Mouse (Mus musculus) frontal cortex, postnatal 25 days (tissue): Measurements from ENCODE around the gene Fig4.

Experiments
- DNase-seq, 2 experiments: peaks; one replicate each; pipeline ENCODE4 v3.0.0; 2022; ENCODE audit warnings: low spot score in 2 of 2

The Fig4 gene

GRCm38 (mm10) chr10:41302689-41303431 is at the start of gene Fig4:
Gene Fig4, minus strand, starts transcription at chr10:41303260.
- peak; percentile 50 to 73 for DNase-seq

- no peak for DNase-seq
These were observed 38.3 kb upstream of the Fig4 start for GRCm38 (mm10) chr10:41341346-41341745.

GRCm38 (mm10) chr10:41332533-41333043 is 29.5 kb upstream of the Fig4 start:
- no peak for DNase-seq

- no peak for DNase-seq
These were observed 12.8 kb upstream of the Fig4 start for GRCm38 (mm10) chr10:41315866-41316265.

GRCm38 (mm10) chr10:41308205-41308604 is 5.1 kb upstream of the Fig4 start:
- no peak for DNase-seq

- no peak for DNase-seq
These were observed 1.9 kb upstream of the Fig4 start for GRCm38 (mm10) chr10:41304961-41305455.

GRCm38 (mm10) chr10:41303639-41304444 is 782 bp upstream of the Fig4 start, which contains the start of gene Ak9:
Gene Ak9, plus strand, starts transcription at chr10:41303980.
- DNase-seq: peak; percentile 59 to 71

GRCm38 (mm10) chr10:41300161-41300560 is 2.9 kb downstream of the Fig4 start:
- DNase-seq: no peak

GRCm38 (mm10) chr10:41295145-41295544 is 7.9 kb downstream of the Fig4 start:
- DNase-seq: no peak

GRCm38 (mm10) chr10:41294734-41295133 is 8.3 kb downstream of the Fig4 start:
- DNase-seq: no peak

GRCm38 (mm10) chr10:41293019-41293418 is 10.0 kb downstream of the Fig4 start:
- no peak for DNase-seq

- DNase-seq: no peak
These were observed 12.0 kb downstream of the Fig4 start for GRCm38 (mm10) chr10:41291021-41291420.

- DNase-seq: peak; percentile 83 to 85
These were observed 14.2 kb downstream of the Fig4 start for GRCm38 (mm10) chr10:41288771-41289415.

GRCm38 (mm10) chr10:41288074-41288473 is 15.0 kb downstream of the Fig4 start:
- no peak for DNase-seq

- DNase-seq: no peak
These were observed 15.4 kb downstream of the Fig4 start for GRCm38 (mm10) chr10:41287618-41288017.

GRCm38 (mm10) chr10:41282086-41282485 is 21.0 kb downstream of the Fig4 start:
- no peak for DNase-seq

GRCm38 (mm10) chr10:41280796-41281195 is 22.3 kb downstream of the Fig4 start:
- no peak for DNase-seq

GRCm38 (mm10) chr10:41280177-41280576 is 22.9 kb downstream of the Fig4 start:
- no peak for DNase-seq

GRCm38 (mm10) chr10:41278808-41279207 is 24.3 kb downstream of the Fig4 start:
- DNase-seq: no peak

GRCm38 (mm10) chr10:41274871-41275270 is 28.2 kb downstream of the Fig4 start:
- DNase-seq: no peak

- no peak for DNase-seq
These were observed 31.2 kb downstream of the Fig4 start for GRCm38 (mm10) chr10:41271860-41272259.

GRCm38 (mm10) chr10:41261889-41262288 is 41.2 kb downstream of the Fig4 start:
- no peak for DNase-seq
